Mouse (Mus musculus) frontal cortex, postnatal 25 days (tissue): ENCODE measurements around the gene Tas2r118.

Experiments used
- DNase-seq, 2 experiments: peaks; one replicate each; pipeline ENCODE4 v3.0.0; 2022; ENCODE audit warnings: low spot score in 2 of 2

Gene Tas2r118

DNA sequence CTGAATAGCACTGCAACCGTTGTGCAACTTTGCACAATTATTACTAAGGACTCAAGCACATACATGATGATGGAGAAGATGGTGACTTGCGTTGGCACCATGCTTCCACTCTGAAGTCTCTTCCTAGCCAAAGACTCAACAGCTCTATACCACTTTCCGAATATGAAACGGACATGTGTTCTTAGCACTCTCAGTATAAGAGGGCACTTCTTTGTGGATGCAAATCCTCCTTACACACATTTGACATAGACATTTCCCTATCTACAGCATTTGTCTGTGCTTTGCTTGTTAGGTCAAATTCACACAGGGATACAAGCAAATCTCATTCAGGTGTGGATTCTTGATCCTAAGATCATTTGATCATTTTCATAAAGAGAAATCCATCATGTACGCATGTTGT, at the start of gene Tas2r118:
TSS of gene Tas2r118 (minus strand) at position 101 of the 400 bp plus-strand sequence.
- no peak for DNase-seq

DNA sequence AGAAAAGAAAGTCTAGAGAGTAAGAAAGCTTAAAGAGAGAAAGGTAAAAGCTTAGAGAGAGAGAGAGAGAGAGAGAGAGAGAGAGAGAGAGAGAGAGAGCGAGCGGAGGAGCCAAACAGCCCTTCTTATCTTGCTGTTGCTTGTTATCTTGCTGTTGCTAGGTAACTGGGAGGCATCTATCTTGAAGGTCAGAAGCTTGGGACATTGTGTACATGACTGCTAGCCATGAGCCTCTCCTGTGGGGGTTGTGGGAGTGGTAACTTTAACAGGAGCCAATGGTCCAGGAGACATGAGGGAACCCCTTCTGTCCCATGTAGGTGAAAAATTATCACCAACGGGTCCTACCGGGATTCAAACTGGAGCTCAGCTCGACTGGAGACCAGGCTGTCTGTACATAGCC, 48.5 kb upstream of the Tas2r118 start:
- DNase-seq: no peak

DNA sequence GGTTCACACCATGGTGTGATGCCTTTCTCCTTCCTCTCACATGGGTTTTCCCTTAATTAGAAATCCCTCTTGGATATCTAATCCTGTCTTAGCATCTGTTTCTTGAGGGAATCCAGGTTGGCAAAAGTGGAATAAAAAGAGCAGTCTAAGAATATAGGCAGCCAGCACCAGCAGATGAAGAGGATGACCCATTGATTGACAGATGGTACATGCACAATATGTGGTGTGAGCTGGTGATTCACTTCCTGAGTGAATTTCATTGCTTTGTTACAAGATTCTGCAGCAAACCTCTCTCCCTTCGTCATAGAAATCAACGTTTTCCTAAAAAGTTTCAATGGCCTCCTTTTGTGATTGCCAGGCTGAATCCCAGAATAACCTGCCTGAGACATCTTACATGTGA, 23.4 kb upstream of the Tas2r118 start:
- DNase-seq: no peak

DNA sequence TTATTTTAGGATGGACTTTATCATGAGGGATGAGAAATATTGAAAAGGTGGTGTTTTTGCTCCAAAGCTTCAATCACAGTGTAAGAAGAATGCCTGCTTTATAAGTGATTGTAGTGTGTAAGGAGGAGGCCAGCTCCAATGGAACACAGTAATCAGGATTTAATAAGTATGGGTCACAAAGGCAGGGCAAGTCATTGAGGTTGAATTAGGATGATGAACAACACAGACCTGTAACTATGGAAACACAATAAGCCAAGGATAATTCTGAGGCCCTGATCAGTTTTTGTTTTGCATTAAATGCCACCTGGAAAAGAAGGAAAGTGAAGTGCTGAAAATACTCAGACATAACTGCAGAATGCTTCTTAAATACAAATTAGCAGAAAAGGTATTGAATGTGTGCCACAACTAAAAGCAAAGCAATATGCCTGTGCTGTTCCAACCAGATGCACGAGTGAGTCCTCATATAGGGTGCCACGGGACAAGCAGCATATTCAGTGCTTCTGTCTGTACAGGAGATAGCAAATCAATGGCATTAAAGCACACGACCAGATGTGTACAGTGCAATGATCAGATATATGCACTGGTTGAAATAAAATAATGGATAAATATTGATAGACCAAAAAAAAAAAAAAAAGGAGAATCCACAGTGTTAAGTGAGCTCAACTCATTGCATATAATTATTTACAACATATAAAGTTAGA, 21.0 kb upstream of the Tas2r118 start:
- no peak for DNase-seq

DNA sequence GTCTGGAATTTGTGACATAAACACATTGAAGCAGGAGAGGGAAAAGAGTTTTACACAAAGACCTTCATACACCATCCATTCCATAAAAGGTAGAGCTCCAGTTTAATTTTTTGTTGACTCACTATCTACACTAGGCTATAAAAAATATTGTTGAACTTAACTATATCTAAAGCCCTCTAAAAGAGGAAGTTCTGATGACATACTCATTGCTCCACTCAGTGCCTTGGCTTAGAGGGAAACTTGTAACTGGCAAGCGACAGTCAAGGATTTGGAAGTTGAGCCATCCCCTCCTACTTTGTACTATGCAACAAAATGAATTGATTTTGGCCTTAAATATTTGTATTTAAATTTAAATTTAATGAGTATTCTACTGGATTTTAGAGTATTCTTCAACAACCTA, 16.4 kb upstream of the Tas2r118 start:
- DNase-seq: no peak

DNA sequence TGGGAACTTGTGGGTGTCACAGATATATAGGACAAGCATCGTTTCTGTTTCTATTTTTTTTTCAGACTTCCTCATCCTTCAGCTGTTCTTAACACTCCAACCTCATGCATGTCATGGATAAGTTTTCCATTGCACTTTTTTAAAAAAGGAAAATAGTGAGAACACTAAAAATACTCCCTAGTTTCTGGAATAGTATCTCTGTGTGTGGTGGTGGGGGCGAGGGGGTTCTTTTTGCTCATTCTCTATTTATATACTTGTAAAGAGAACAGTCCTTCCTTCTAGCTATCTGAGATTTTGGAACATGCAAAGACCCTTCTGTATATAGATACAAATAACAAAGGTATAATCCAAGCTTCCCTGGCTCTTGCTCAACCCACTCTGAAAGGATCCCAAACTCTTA, 2.9 kb downstream of the Tas2r118 start:
- DNase-seq: no peak

DNA sequence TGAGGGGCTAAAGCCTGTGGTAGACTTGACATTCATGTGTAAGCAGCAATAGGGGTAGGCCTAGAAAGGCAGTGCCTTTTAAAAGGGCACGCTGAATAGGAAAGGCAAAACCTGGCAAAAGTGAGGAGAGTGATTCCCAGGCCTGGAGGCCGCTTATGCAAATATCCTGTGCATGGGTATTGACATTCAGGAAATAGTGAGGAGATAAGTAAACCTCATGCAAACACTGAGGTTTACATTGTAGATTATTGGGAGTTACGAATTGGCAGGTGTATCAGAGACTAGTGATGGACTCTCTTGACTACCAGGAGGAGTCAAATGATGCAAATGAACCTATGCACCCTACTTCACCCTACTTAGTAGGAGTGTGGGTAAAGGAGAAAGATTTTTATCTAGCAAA, 3.9 kb downstream of the Tas2r118 start:
- DNase-seq: no peak

DNA sequence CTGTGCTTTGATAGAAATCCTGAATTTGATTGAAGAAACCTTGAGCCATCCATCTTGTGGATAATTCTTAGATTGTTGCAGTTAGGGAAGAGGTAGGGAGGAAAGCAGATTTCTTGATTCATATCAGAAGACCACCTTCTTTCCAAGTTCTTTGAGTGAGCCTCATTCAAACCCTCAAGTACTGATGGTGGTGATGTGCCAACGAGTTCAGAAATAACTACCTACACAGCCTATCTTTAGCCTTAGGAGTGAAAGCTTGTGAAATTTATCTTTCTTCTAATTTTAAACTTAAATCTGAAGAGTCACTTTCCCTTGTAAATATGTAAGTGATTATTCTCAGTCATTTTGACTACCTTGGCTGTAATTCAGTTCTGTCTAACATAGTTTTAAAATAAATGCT, 6.1 kb downstream of the Tas2r118 start:
- DNase-seq: no peak

DNA sequence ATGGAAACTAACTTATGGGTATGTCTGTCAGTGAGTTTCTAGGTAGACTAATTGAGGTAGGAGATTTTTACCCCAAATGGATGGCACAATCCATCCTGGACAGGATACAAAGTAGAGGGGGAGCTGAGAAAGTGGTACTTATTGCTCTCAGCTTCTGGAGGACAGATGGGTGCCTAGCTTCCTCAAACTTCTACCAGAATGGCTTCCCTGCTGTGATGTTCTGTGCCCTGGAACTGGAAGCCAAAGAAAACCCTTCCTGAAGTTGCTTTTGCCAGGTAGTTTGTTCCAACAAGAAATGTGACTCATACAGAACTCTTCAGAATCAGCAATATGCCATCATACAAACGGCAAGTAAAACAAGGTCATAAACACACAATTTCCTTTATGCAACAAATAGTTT, 29.1 kb downstream of the Tas2r118 start:
- no peak for DNase-seq

DNA sequence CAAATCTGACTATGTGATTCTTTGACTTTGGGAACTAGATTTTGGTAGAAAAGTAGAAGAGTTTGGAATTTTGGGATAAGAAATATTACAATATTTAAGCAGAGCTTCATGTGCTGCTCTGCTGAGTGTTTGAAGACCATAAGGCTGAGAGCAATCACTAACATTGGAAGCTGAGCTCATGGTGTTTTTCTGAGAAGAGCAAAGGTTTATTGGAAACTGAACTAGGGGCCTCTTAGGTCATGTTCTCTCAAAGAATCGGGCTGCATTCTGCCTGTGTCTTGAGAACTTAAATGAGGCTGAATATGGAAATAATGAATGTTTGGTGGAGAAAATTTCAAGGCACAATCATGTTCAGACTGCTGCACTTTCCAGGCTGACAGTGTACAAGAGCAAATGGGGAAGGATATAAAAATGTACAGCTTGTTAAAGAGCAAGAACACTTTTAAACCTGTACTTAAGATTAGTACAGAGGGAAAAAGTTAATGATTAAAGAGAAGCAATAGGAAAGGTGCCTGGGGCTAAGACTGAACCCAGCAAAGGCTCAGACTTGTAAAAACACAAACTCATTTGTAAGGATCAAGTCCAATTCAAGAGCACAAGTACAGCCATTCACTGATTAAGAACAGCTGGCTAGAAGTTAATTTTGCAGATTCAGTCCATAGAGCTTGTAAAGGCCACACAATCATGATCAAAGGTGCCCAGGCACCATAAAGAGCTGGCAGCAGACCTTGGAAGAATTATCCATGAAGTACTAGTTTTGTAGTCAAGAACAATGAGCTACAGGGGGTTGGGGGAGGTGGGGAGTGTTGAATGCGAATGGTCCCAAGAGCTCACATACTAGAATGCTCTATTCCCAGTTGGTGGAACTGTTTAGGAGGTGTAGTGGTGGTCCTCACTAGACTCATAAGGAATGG, 31.0 kb downstream of the Tas2r118 start:
- no peak for DNase-seq

DNA sequence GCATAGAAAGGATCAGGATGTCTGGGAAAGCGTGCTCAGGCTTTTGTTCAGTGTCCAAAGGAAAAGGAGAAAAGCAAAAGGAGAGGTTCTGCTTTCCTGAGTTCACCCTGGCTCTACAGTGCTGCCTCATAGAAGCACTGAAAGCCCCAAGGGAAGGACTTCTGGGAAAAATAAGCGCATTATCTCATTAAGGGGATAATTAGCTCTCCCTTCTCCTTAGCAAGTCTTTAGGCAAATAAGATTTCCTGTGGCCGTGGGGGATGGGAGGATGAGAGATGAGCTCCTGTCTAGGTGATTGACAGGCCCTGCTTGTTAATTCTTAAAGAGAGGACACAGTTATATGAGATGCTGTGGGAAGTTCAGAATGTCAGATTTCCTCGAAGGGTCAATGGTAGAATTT, 33.4 kb downstream of the Tas2r118 start:
- no peak for DNase-seq

DNA sequence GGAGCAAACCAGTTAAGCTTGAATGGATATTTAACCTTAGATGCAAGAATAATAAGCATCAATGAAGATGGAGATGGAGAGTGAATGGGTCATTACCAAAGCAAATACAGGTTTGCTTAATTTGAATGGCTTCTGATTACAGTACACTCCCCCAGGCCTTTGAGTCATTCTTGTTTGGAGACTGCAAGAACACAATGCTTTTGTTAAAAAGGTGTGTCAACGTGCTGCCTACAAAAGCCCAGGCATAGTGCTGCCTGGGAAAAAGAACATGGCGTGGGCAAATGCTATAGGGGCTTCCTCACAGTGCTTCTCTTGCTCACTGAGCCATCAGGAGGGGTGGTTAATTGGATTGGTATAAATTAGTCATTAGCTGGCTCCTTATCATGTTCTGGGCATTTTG, 46.1 kb downstream of the Tas2r118 start:
- DNase-seq: no peak
